Mouse (Mus musculus) liver, embryonic 14.5 days (tissue): ENCODE measurements around the gene Cntn1.

Experiments used
- CTCF ChIP-seq: IDR thresholded peaks from 2 replicates; pipeline ENCODE4 v1.5.1; 2016; ENCODE audit warnings: antibody characterized with exemption, low read depth, control low read depth
- EP300 ChIP-seq: IDR thresholded peaks from 2 replicates; pipeline ENCODE4 v1.6.1; 2016; ENCODE audit warnings: antibody characterized with exemption, low read depth

DNA sequence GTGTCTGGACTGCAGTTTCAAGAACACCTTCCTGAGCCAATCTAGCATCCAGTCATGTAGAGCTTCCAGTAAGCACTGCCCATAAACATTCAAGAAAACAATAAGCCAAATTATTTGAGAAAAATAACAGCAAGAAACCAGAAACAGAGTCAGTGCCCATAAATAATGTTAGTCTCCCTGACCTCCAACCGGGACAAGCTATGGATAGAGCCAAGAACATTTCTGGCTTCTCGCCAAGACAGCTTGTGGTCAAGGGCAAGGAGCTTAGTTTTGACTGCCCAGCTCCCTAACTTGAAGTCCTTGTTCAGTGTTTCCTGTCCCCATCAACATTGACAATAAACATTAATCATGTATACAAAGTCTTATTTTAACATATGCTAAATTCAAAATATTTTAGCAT is 139.0 kb downstream of the Cntn1 start:
- TF ChIP-seq CTCF (no peak), EP300 (no peak)
